Mouse (Mus musculus) erythroblast, adult 5-6 weeks (primary cell): ENCODE results near the gene Ank2. TPM values are rescaled to one million over a fixed set of nuclear protein-coding genes. Genes with fewer than 3 reads are reported as not detected.

ENCODE experiments used
- ATAC-seq: replicated peaks from 2 replicates; pipeline ENCODE4 v1.8.0; 2016; ENCODE audit warnings: moderate number of reproducible peaks, mild to moderate bottlenecking, moderate TSS enrichment, inconsistent platforms; ENCODE audit not compliant: poor library complexity, low FRiP score, severe bottlenecking
- total RNA-seq, 2 experiments: library from RNA; stranded (forward) in 1 of 2; stranded (reverse) in 1 of 2; fragments of 150-400 nt in 1 of 2; fragments of 200-764, 138-1000 nt in 1 of 2; gene quantifications; 2 replicates each; pipeline versions ENCODE4 v1.2.3 to v1.2.4; 2015 to 2017; ENCODE audit warnings: low replicate concordance in 2 of 2

Gene Ank2
- total RNA-seq, 2 experiments from 2014 or later: 0.34 TPM; not detected in 1

DNA sequence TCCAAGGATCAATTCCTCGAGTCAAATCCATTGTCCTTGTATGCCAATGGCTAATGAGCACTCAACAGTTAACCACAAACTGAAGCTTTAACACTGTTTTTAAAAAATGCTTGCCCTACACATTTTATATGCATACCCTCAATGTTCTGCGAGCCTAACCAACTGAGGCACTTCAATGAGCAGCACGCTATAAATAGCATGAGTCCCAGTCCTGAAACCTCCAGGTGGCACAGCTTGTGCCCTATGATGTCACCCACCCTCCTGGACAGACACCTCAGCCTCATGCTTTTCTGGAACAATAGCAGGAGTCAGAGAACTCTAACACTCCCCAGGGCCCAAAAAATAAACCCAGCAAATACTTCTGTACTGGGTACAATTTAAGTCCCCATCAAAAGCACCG lies 485.2 kb downstream of the Ank2 start:
- no peak for ATAC-seq

DNA sequence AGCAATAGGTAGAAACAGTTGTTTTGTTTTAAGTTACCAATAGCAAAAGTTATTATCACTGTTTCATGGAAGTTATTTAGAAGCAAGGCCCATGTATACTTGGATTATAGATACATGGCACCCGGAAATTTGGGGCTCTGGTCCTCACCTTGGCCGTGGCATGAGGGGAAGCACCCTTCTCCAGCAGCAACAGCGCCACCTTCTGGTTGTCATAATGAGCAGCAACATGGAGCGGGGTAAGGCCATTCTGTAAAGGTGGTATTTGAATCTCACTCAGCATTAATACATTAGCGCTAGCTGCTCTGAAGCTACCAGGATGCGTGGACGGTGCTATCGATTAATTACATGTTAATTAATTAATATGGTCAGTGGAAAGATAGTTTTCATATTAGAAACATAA lies 486.6 kb downstream of the Ank2 start:
- ATAC-seq: no peak

DNA sequence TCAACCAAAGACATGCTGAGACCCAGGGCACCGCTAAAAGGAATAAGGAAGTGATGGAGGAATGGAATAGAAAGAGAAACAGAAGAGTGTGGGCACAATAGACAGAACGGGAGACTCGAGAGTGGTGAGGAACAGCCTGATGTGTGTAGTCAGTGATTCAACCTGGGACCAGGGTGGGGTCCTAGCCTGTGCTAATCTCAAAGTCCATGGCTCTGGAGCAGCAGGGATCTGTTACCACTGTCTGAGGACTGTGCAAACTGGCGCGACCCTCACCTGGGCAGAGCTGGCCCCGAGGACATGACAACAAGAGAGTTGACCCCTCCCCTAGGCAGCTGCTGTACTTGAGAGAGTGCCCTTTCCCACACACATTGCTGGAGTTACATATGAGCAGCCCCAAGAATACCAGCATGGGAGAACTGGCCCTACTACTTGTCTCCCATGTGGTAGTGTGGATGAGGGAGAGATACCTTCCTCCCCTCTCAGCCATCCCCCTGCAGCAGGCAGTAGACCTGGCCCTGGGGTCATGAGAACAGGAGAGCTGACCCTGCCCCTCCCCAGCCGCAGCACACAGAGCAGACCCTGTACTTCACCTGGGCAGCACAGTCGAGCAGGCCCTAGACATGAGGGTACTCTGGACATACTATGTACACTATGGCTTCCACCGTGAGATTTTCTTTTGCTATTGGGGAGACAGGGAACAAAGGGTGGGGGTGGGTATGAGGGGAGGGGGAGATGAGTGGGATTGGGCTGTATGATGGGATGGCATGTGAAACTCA lies 493.1 kb downstream of the Ank2 start:
- ATAC-seq: no peak

DNA sequence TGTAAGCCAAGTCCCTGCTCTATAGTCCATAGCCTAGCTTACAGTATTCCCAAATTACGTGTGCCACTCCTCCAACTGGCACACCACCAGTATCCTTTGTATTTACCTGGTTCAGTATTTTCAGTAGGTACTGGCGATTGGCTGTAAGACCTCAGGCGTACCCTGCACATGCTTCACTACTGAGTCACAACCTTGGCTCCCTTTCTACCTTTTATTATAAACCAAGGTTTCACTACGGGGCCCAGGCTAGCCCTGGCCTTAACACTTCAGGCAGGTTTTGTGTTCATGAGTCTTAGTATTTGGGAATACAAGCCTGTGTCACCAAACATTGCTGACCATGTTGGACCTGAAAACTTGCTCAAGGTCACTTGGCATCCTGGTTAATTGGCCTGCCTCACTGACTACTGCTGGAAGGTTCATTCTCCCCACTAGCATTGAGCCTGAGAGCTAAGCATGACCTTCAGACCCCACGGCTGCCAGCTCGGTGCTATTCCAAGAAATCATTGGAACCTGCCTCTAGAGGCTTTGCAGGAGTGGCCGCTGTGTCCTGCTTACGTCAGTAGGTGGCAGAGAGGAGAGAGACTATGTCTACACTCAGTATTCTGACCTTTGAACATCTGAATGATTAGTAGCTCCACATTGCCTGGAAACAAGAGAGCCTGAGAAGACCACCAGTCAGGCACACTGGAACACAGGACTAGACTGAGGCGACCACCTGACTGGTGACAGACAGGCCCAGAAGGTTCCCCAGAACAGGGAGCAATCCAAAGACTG lies 494.1 kb downstream of the Ank2 start:
- ATAC-seq: no peak

DNA sequence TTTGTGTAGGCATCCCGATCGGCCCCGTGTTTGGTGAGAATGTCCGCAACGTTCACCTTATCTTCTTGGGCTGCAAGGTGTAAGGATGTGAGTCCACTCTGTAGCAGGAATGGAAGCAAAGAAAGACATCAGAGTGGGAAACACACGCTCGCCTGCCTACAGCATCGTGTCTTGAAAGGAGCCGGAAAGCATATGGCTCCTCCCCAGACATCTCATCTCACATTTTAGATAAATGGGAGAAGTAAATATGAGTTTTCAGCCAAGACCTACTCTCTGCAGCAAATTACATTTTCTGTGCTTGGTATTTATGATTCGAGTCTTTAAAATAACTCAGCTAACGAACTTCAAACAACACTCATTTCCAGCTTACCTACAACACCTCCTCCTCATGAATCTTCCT lies 495.2 kb downstream of the Ank2 start:
- no peak for ATAC-seq

DNA sequence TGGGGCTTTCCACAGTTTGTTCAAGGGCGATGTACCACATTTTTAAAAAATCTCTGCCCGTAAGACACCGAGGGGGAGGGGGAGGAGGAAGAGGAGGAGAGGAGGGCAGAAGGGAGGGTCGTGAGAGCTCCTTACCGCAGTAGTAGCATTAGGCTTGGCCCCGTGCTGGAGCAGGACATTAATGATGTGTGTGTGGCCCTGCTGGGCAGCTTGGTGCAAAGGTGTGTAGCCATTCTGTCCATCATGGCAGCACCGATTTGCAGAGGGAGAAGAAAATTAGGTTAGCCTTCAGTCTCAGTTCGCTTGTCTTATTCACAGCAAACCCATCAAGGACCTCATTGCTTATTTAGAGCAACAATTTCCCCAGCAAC lies 500.4 kb downstream of the Ank2 start:
- no peak for ATAC-seq

DNA sequence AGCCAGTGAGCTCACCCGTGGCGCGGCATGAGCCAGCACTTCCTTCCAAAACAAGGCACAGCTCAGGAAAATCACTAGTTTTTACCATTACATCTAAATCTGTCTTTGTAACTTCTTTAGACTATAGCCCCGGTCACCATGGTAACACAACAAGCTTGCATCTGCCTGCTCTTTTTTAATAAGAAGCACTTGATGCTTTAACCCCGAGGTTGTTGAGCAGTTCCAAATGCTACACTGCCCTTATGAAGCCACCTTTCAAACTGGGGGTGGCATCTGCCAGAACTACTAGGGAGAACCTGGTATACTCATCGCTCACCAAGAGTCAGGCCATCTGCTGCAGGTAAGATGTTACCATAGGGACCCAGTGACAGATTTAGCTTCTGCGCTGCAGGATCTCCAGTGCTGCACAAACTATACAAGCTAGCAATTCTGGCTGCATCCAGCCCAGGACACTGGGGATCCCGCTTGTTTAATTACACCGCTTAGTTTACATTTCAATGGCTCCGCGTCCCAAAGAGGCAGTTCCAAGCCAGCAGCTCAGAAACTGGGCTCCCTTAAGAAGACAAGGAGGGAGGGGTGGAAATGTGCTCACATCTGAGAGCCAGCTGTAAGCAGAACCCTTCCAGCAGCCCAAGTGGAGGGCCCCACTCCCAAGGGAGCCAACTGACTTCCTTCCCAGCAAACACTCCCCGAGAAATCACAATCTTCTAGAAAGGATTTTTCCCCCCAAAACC lies 501.0 kb downstream of the Ank2 start:
- ATAC-seq: no peak

DNA sequence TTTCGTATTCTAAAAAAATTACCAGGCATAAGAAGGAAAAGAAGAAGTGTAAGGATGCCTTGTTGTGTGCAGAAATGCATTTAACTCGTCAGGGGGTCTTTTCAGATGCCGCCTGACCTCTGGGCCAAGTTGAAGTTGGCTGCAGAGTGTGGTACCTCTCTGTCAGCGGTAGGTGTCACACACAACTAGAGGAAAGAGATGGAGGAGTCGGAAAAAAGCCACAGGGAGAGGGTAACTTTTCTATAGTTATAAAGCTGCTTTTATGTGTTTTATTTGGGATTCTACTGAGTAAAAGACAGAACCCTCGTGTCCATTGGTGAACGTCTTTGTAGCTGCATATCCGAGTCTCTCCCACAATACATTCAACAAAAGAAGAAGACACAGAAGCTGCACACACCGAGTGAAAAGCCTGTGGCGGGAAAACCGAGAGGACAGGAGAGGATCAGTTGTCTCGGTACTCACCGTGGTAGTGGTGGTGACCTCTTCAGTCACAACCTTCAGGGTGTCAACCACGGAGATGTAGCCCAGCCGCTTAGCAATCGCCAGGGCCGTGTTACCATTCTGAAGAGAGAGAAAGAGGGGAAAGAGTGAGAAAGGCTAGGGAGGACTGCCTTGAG lies 501.7 kb downstream of the Ank2 start:
- ATAC-seq: no peak

DNA sequence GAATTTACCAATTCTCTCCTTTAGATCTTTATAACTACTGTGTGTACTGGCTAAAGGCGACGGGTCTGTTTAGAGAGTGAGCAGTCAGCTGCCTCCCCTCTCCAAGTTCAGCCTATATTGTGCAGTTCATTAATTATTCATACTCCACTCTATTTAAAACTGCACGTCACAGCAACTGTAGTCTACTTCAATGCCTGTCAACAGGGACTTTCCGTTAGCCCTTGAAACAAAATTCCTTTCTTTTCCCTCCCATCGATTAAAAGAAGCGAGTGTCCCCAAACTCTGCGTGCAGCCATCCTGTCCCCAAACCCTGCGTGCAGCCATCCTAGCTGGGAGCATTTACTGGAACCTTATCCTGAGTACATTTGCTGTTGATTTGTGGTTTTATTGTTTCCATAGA lies 502.4 kb downstream of the Ank2 start:
- no peak for ATAC-seq

DNA sequence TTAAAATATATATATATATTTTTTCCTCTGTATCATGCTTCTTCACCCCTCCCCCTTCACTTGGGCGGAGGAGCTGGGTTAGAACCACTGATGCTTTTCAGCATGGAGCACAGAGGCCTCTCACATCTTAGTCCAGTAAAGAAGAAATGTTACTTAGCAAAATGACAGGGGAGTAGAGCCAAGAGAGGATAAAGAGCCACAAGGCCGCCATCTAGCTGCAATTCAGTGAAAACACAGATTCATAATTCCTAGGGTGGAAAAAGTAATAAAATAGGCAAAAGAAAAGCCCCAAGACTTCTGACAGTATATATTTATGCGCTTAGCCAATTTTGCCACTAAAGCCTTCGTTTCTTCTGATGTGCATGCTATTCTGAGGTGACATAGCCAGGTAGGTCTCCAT lies 503.2 kb downstream of the Ank2 start:
- no peak for ATAC-seq

DNA sequence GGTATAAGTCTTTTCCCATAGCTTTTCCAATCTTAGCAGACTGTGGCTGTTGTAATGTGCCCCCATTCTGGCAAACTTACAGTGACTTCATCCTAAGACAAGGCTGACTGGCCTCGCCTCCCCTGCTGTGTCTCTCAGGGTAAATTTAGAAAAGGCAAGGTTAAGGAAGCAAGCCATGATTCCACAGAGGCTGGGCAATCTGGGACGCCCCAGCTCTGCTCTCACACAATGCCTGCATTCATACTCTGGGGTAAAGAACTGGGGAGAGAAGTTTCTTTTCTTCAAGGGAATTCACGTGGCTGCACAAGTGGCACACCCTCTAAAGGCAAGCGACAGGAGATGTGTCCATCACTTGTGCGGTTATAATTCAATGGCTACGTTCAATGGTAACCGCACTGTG lies 505.0 kb downstream of the Ank2 start:
- no peak for ATAC-seq

DNA sequence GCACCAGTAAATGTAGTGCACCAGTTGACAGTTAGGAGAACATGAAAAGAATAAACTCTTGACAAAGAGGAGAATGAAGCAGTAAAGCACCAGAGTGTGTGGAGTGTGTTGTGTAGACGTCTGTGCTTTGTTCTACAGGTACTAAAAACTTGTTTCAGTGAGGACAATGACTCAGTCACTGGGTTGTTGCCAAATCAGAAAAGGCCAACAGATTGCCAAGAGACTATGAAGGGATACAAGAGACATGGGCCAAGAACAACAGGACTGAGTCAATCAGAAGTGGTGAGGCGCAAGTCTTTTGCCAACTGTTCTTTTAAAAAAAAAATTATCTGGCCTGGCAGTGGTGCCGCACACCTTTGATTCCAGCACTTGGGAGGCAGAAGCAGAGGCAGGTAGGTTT lies 509.2 kb downstream of the Ank2 start:
- ATAC-seq: no peak

DNA sequence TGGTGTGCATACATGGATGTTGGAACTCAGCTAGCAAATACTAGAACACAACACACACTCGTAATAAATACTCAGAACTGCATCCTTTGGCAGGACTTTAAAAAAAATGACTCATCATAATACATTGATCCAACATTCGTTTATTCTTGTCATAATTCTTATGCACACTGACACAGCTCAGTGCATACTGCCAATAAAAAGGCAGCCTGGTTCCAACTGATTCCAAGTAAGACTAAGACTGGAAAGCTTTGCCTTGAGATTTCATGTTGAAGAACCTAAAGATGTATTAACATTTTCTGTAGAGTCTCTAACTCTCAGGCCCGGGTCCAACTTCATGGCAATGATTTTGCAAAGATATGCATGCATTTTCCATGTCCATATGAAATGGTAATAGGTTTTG lies 512.5 kb downstream of the Ank2 start:
- no peak for ATAC-seq

DNA sequence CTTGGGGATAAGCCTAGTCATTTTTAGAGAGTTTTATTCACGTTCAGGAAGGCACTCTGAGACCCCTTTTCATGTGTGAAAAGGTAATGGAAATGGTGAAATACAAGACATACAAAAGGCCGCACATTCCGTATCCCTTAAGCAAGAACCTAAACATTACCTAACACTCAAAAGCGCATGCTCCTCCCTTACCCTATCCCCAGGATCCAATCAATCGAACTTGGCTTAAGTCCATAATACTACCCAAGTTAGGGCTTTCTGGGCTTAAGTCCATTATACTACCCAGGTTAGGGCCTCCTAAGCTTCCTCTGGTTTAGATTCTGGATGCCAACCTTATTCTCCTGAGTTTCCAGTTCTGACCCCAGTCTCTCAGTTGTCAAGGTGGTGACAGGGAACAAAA lies 516.3 kb downstream of the Ank2 start:
- no peak for ATAC-seq

DNA sequence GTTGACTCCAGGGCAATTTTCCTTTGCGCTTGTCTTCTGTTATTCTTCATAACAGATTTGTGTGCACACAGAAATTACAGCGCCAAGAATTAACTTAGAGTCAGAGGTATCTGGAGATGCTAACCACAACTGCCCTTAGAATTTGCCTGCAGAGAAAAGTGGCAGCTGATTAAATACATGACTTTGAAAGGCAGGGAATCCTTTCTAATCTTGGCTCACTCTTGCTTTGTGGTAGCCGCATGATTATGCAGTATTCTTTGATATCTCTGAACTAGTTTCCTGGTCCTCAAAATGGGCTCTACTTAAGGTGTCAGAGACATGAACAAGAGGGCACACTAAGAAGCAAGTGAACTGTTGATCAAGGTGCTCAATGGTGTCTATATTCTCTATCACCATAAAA lies 518.0 kb downstream of the Ank2 start:
- ATAC-seq: no peak

DNA sequence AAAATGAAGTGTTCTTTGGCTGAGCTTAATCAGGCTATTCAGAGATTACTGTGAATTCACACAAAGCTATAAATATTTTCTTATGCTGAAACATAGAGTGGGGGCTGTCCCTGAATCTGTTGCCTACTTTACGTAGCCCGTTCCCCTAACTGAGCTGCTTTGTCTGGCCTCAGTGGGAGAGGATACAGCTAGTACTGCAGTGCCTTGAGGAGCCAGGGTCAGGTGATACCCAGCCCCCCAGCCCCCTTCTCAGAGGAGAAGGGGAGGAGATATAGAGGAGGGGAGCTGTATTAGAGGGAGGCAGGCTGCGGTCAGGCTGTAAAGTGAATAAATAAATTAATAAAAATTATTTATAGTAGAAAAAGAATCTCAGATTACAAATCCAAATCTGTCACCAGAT lies 519.5 kb downstream of the Ank2 start:
- ATAC-seq: no peak

DNA sequence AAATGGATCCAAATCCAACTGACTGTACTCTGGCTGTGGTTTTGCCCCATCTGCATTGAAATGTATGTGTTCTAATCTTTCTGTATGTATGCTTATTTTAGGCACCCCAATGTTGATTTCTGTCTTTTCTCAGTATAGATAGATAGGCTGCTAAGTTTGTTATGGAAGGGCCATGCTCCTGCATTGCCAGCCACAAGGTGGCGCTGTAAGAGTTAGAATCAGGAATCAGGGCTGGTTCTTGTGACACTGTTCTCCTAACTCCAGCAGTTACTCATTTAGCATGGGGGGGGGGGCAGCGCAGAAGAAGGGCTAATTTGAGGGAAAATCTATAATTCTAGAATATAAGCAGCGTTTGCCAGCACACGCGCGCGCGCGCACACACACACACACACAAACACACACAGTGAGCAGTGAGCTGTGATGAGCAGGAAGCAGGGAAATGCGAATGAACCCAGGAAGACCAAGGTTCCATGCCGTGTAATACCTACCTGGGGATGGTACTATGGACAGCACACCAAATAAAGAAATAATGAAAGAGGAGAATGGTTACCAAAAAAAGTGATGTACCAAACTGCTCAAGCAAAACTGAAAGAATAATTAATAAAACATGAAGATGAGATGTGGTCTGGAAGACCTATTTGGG lies 520.3 kb downstream of the Ank2 start:
- no peak for ATAC-seq

DNA sequence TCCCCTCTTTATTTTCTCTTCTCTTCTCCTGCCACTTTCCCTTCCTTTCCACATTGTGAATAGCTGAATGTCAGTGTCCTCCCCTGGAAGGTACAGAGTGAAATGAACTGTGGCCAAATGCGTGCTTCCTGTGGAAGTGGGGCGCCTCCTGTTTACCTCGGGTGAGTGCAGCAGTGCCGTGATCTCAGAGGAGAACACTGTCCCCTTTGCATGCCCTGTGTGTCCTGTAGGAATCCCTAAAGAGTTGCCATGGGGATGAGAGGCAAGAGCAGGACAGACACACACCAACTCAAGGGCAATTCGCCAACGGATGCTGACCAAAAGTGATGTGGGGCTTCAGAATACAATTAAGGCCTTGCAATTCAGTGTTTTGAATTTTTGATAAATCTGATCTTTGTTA lies 521.8 kb downstream of the Ank2 start:
- ATAC-seq: no peak

DNA sequence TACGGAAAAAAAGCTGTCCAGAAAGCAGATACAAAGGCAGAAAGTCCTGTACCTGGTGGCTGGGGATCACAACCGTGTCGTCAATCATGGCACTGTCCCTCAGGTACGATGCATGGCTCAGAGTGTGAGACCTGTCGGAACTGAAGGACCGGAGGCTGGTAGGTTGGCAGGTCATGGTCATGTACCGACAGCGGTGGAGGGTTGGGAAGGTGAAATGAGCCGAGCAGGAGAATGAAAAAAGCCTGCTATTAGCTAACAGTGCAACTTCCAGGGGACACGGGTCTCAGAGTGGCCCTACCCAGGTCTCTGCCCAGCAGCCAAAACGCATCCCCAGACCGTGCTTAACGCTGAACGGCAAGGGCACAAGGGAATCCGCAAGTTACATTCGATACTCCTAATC lies 522.4 kb downstream of the Ank2 start:
- ATAC-seq: no peak

DNA sequence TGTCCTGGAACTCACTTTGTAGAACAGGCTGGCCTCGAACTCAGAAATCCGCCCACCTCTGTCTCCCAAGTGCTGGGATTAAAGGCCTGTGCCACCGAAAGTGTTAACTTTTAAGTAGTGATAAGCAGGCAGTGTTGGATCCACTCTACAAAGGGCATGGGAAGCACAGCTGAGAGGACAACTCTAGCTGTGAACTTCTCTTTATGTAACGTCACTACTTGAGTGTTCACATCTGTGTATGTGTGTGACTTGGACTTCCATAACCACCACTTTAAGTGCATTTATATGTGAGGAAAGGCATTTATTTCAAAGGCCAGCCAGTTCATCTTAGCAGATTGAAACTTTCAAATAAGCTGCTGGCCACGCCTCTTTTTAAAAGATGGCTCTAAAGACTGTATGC lies 523.7 kb downstream of the Ank2 start:
- ATAC-seq: no peak
